Mouse (Mus musculus): ENCODE results near the gene Sec14l1.

The Sec14l1 gene

DNA sequence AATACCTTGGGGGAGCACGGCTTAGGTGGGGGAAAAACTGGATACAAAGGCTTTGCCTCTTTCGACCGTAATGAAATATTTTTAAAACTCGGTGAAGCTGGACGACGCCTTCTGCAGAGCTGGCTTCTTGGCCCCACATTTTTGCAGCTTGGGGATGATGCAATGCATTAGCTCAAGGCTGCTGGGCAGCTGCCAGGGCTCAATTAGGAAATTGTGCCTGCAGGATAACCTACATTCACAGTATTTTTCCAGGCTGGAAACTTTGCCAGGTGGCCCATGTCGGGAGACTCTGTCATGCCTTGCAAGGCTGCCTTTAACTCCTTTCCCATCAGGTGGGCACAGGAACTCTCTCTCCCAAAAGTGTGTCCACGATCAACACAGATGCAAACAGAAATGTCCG lies 6.4 kb upstream of the Sec14l1 start:
- H3K27me3 ChIP-seq (ENCODE audit: insufficient read depth, low read length) = no peaks in the 10 kb centered on the region
- H3K4me1 ChIP-seq (replicated peaks; ENCODE audit: low read depth, low read length) = peaks cover 90% of the 10 kb centered on the region
- H3K36me3 ChIP-seq (ENCODE audit: insufficient read depth, low read length) = no peaks in the 10 kb centered on the region
- TF ChIP-seq NANOG (IDR thresholded peaks at IDR 0.05; ENCODE audit: borderline replicate concordance, low read length) (no peak), CTCF (conservative IDR thresholded peaks at IDR 0.05; ENCODE audit: low read length) (no peak)
- H3K9me3 ChIP-seq (ENCODE audit: low read length) = no peaks in the 10 kb centered on the region
- H3K4me3 ChIP-seq (replicated peaks; ENCODE audit: low read length) = no peak overlapping the region

DNA sequence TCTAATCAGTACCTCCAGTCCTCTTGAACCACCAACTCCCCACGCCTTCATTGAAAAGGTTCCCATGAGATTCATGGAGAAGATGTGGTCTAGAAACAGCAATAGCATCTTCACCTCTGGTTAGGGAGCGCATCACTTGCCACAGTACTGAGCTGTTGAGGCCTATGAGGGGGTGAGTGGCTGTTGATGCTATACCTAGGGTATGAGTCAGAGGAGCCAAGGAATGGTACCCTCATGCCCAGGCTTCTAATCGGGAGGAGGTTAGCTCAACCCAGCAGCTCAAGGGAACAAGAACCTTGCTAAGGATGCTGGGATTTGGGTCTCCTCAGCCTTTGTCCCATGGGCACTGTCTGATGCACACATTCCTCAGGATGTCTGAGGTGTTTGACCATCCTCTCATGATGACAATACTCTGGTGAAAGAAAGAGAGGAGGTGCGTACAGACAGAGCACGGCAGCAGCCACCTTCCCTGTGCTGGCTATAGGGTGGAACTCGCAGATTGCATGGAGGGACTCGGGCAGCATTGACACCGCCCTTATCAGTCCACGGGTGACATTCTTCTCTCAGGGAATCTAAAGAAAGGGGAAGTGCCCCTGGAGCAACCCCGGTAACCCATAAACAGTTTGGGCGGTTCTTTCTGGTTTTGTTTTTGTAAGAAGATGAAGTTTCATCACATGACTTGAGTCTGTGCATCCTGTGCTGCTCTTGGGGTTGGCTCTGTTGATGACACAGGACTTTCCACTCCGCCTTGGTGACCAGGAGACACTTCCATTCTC lies 5.6 kb upstream of the Sec14l1 start:
- Histone ChIP-seq H3K36me3 (ENCODE audit: insufficient read depth, low read length) (no peaks in the 10 kb centered on the region), H3K4me1 (replicated peaks; ENCODE audit: low read depth, low read length) (peaks cover 90% of the 10 kb centered on the region), H3K9me3 (ENCODE audit: low read length) (no peaks in the 10 kb centered on the region), H3K4me3 (replicated peaks; ENCODE audit: low read length) (no peak overlapping the region), H3K27me3 (ENCODE audit: insufficient read depth, low read length) (no peaks in the 10 kb centered on the region)
- TF ChIP-seq NANOG (IDR thresholded peaks at IDR 0.05; ENCODE audit: borderline replicate concordance, low read length) (no peak), CTCF (conservative IDR thresholded peaks at IDR 0.05; ENCODE audit: low read length) (no peak), POU5F1 (IDR thresholded peaks at IDR 0.05; ENCODE audit: borderline replicate concordance, low read length) (no peak)

DNA sequence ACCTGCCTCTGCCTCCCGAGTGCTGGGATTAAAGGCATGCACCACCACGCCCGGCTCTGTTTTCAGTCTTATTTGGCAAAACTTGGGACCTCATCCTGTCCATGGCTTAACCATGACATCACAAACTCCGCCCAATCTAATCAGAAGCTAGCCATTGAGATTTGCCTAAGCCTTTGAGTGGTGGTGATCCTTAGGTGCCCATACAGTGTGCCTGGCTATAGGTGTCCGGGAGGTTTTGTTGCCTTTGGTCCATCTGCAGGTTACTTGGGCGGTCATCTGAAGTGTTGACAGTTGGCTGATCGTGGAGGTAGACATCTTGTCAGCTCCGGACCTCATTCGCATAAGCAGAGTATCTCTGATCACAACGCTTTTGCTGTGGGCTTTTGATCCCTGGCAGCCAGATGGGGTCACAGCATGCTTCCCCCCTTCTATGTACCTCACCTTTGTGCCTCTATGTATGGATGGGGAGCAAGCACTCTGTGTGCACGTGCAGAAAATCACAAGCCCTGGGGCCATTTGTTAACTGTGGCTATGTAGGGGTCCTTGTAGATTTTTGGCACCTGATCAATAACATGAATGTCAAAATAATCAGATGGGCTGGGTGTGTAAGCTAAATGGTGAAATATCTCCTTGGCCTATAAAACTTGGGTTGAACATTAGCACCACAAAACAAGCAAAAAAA lies 2.9 kb upstream of the Sec14l1 start:
- H3K4me1 ChIP-seq (replicated peaks; ENCODE audit: low read depth, low read length) = peaks cover 77% of the 10 kb centered on the region
- no peaks in the 10 kb centered on the region for H3K27me3 ChIP-seq (ENCODE audit: insufficient read depth, low read length)
- TF ChIP-seq NANOG (IDR thresholded peaks at IDR 0.05; ENCODE audit: borderline replicate concordance, low read length) (no peak), CTCF (conservative IDR thresholded peaks at IDR 0.05; ENCODE audit: low read length) (no peak), POU5F1 (IDR thresholded peaks at IDR 0.05; ENCODE audit: borderline replicate concordance, low read length) (no peak)
- no peaks in the 10 kb centered on the region for H3K9me3 ChIP-seq (ENCODE audit: low read length)
- peaks cover 4% of the 10 kb centered on the region for H3K36me3 ChIP-seq (ENCODE audit: insufficient read depth, low read length)
- peak overlapping the region; percentile 95; the same call in 1 of the 2 replicates for H3K4me3 ChIP-seq (replicated peaks; ENCODE audit: low read length)

DNA sequence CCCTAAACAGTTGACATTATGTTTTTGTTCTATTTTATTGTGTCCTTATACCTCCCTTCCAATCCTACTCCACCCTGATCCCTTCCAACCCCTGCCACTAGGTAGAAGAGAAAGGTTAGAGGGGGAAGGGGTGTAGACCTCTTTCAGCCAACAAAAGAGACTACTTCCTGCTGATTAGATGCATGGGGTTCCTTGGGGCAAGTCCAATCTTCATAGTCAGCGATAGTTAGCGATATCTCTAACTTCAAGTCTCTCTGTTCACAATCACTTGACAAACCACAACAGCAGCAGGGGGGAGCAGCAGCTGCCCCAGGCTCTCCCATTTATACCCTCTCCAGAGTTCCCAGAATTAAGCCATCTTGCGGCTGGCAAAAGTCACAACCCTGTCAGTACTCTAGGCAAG lies 2.3 kb upstream of the Sec14l1 start:
- Histone ChIP-seq H3K36me3 (ENCODE audit: insufficient read depth, low read length) (peaks cover 10% of the 10 kb centered on the region), H3K4me3 (replicated peaks; ENCODE audit: low read length) (peak overlapping the region; percentile 95; the same call in 1 of the 2 replicates), H3K9me3 (ENCODE audit: low read length) (no peaks in the 10 kb centered on the region), H3K4me1 (replicated peaks; ENCODE audit: low read depth, low read length) (peaks cover 77% of the 10 kb centered on the region), H3K27me3 (ENCODE audit: insufficient read depth, low read length) (no peaks in the 10 kb centered on the region)
- TF ChIP-seq CTCF (conservative IDR thresholded peaks at IDR 0.05; ENCODE audit: low read length) (no peak), NANOG (IDR thresholded peaks at IDR 0.05; ENCODE audit: borderline replicate concordance, low read length) (0 out of 2 replicates have a peak, but pooled peaks have one; percentile 24), POU5F1 (IDR thresholded peaks at IDR 0.05; ENCODE audit: borderline replicate concordance, low read length) (no peak)

DNA sequence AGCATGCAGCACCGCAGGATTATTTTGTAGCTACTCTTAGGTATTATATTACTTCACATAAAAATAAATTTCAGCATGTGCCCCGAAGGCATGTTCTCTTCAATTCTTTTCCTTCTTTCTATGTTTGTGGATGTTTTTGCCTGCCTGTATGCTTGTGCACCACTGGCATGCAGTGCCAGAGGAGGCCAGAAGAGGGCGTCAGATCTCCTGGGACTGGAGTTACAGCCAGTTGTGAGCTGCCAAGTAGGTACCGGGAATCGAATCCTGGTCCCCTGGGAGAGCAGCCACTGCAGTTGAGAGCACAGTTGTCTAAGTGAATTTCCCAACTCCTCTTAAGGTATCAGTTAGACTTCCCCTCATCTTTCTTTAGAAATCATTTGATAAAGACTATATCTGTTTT lies 1.6 kb upstream of the Sec14l1 start:
- H3K27me3 ChIP-seq (ENCODE audit: insufficient read depth, low read length) = no peaks in the 10 kb centered on the region
- H3K36me3 ChIP-seq (ENCODE audit: insufficient read depth, low read length) = peaks cover 17% of the 10 kb centered on the region
- H3K4me3 ChIP-seq (replicated peaks; ENCODE audit: low read length) = peak overlapping the region; percentile 95
- peaks cover 81% of the 10 kb centered on the region for H3K4me1 ChIP-seq (replicated peaks; ENCODE audit: low read depth, low read length)
- no peaks in the 10 kb centered on the region for H3K9me3 ChIP-seq (ENCODE audit: low read length)
- TF ChIP-seq NANOG (IDR thresholded peaks at IDR 0.05; ENCODE audit: borderline replicate concordance, low read length) (no peak), CTCF (conservative IDR thresholded peaks at IDR 0.05; ENCODE audit: low read length) (peak; percentile 86), POU5F1 (IDR thresholded peaks at IDR 0.05; ENCODE audit: borderline replicate concordance, low read length) (no peak)

DNA sequence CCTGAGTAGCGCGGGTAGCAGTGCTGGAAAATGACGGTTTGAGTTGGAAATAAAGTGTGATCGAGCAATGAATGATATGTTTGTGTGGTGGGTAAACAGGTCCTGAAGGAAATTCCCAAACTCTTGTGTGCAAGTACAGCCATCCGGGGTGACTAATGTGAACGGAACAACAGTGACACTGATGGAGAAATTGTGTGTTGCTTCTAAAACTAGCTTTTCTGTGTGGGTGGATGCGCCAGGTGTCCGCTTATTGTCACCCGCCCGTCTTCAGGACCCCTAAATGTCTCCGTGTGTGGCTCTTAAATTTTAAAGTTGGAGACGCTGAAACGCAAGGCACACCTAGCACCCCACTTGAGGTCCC lies 757 bp upstream of the Sec14l1 start:
- Histone ChIP-seq H3K27me3 (ENCODE audit: insufficient read depth, low read length) (no peaks in the 10 kb centered on the region), H3K36me3 (ENCODE audit: insufficient read depth, low read length) (peaks cover 25% of the 10 kb centered on the region), H3K9me3 (ENCODE audit: low read length) (no peaks in the 10 kb centered on the region), H3K4me1 (replicated peaks; ENCODE audit: low read depth, low read length) (peaks cover 81% of the 10 kb centered on the region), H3K4me3 (replicated peaks; ENCODE audit: low read length) (peak overlapping the region; percentile 95)
- TF ChIP-seq POU5F1 (IDR thresholded peaks at IDR 0.05; ENCODE audit: borderline replicate concordance, low read length) (no peak), NANOG (IDR thresholded peaks at IDR 0.05; ENCODE audit: borderline replicate concordance, low read length) (no peak), CTCF (conservative IDR thresholded peaks at IDR 0.05; ENCODE audit: low read length) (no peak)

DNA sequence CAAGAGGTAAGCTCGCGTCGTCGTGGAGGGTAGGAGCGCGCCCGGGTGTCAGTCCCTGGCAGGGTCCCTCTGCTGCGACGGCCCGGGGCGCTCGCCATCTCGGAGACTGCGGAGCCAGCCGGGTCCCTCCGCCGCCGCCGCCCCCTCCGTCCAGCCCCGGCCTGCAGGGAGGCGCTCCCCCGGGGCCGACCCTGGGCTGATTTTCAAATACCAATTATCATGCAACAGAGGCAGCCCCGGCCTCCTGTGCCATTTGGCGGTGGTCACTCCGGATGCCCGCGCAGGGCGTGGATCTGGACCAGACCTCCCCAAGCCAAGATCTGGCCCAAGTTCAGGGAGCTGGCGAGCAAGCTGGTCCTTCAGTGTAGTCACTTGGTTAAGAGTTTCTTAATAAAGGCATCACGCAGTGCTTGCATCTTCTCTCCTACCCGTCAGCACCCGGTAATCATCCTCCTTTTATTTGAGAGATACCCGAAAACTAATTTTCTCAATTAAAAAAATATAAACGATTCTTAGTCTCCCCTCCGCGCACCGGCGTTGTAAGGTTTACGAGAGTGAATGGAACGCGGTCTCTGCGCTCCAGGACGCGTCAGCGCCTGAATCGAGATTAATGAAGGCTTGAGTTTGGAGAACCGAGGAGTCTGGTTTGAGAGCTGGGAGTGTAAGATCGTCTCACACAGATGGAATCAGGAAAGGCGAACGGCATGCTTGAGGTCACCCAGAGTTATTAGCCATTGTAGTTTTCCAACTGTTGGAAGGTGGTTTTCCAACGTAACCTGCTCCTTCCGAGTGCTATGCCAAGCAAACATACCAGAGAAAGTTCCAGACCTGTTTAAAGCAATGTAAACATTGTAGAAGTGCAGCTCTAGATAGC lies 615 bp downstream of the Sec14l1 start:
- no peaks in the 10 kb centered on the region for H3K27me3 ChIP-seq (ENCODE audit: insufficient read depth, low read length)
- H3K9me3 ChIP-seq (ENCODE audit: low read length) = no peaks in the 10 kb centered on the region
- H3K4me3 ChIP-seq (replicated peaks; ENCODE audit: low read length) = peak overlapping the region; percentile 95
- TF ChIP-seq POU5F1 (IDR thresholded peaks at IDR 0.05; ENCODE audit: borderline replicate concordance, low read length) (no peak), CTCF (conservative IDR thresholded peaks at IDR 0.05; ENCODE audit: low read length) (no peak), NANOG (IDR thresholded peaks at IDR 0.05; ENCODE audit: borderline replicate concordance, low read length) (no peak)
- peaks cover 37% of the 10 kb centered on the region for H3K36me3 ChIP-seq (ENCODE audit: insufficient read depth, low read length)
- peaks cover 82% of the 10 kb centered on the region for H3K4me1 ChIP-seq (replicated peaks; ENCODE audit: low read depth, low read length)
